Mouse (Mus musculus): ENCODE results near the gene Olfr689. TPM values are rescaled to one million over a fixed set of nuclear protein-coding genes. Genes with fewer than 3 reads are reported as not detected.
A peak's percentile ranks its signal among the peaks of the same experiment; 100 is the strongest.
"Not testable (repeated sequence)": the region's sequence is repeated elsewhere in the genome, so short reads cannot be mapped to it uniquely, and the experiment has no call there.

Gene Olfr689
- polyA plus RNA-seq, 1 experiment from 2014 or later, result not detected

DNA sequence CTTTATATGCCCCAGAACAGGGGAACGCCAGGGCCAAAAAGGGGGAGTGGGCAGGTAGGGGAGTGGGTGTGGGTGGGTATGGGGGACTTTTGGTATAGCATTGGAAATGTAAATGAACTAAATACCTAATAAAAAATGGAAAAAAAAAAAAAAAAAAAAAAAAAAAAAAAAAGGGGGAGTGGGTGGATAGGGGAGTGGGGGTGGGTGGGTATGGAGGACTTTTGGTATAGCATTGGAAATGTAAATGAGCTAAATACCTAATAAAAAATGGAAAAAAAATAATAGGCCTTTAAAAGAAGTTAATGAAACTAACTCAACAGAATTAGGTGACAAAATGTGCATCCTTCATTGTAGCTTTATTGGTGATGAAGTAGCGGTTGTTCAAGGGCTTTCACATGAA lies 45.5 kb downstream of the Olfr689 start:
- peak; percentile 78; the same call in 1 of the 2 replicates for ATAC-seq (replicated peaks; ENCODE audit: low FRiP score)
- H3K4me3 ChIP-seq (ENCODE audit: low read depth, low read length); H3K9me3 ChIP-seq (ENCODE audit: control insufficient read depth, low read length); H3K4me2 ChIP-seq (ENCODE audit: low read depth, low read length, severe bottlenecking); DNase-seq (ENCODE audit: low spot score); H3K27ac ChIP-seq (ENCODE audit: low read depth, low read length); H3K27me3 ChIP-seq (ENCODE audit: control insufficient read depth, insufficient read depth, low read length); H3K4me1 ChIP-seq (replicated peaks; ENCODE audit: control insufficient read depth, insufficient read depth, low read length); H3K9ac ChIP-seq (ENCODE audit: low read length); H3K36me3 ChIP-seq (ENCODE audit: control insufficient read depth, insufficient read depth, low read length): not testable (repeated sequence)
- WGBS, result 97% methylated on average over 1 of the region's 2 CpGs

DNA sequence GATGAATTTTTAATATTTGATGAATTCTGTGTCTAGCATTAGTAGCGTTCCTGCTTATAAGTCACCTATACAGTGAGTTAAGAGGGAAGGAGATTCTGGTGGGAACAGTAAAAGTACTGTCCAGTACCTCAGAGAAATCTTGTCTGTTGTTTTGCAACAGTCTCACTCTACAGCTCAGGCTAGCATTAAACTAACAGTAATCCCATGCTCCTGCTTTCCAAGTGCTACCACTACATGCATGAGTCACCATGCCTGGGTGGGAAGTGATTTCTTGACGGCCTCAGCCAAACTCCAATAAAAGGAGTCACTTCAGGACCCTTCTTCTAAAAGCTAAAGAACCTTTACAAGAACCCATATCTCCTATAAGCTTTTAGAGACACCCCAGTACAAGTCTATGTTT lies 50.7 kb downstream of the Olfr689 start:
- WGBS, result 89% methylated on average over 2 of the region's 2 CpGs
- Histone ChIP-seq H3K4me3 (ENCODE audit: low read depth, low read length) (no peak overlapping the region), H3K36me3 (ENCODE audit: control insufficient read depth, insufficient read depth, low read length) (no peaks in the 10 kb centered on the region), H3K4me1 (replicated peaks; ENCODE audit: control insufficient read depth, insufficient read depth, low read length) (no peaks in the 10 kb centered on the region), H3K9me3 (ENCODE audit: control insufficient read depth, low read length) (no peaks in the 10 kb centered on the region), H3K27me3 (ENCODE audit: control insufficient read depth, insufficient read depth, low read length) (no peaks in the 10 kb centered on the region), H3K27ac (ENCODE audit: low read depth, low read length) (no peak overlapping the region), H3K4me2 (ENCODE audit: low read depth, low read length, severe bottlenecking) (no peak overlapping the region), H3K9ac (ENCODE audit: low read length) (no peak overlapping the region)
- no peak for ATAC-seq (replicated peaks; ENCODE audit: low FRiP score)
- DNase-seq (ENCODE audit: low spot score), result no peak

DNA sequence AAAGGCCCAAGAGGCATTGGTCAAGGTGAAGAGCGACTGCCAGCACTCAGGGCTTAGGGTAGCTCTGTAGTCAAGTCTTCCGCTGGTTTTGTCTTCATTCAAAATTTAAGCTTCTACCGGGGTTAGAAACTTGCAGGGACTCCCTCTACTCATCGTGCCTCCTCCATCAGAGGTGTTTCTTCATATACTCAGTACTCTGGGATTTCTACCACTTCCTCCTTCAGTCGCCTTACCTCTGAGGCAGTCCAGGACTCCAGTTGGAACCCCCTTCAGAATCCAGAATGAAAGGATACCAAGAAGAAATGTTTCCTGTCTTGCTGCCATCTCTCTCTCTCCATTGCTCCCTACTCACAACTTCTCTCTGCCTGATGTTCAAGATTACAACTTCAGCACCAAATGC lies 56.3 kb downstream of the Olfr689 start:
- DNase-seq (ENCODE audit: low spot score) (no peak), ATAC-seq (replicated peaks; ENCODE audit: low FRiP score) (no peak)
- Histone ChIP-seq H3K4me3 (ENCODE audit: low read depth, low read length) (no peak overlapping the region), H3K4me2 (ENCODE audit: low read depth, low read length, severe bottlenecking) (no peak overlapping the region), H3K9ac (ENCODE audit: low read length) (no peak overlapping the region), H3K27me3 (ENCODE audit: control insufficient read depth, insufficient read depth, low read length) (no peaks in the 10 kb centered on the region), H3K4me1 (replicated peaks; ENCODE audit: control insufficient read depth, insufficient read depth, low read length) (no peaks in the 10 kb centered on the region), H3K36me3 (ENCODE audit: control insufficient read depth, insufficient read depth, low read length) (no peaks in the 10 kb centered on the region), H3K9me3 (ENCODE audit: control insufficient read depth, low read length) (no peaks in the 10 kb centered on the region), H3K27ac (ENCODE audit: low read depth, low read length) (no peak overlapping the region)
- WGBS, result 87% methylated on average over 5 of the region's 5 CpGs

DNA sequence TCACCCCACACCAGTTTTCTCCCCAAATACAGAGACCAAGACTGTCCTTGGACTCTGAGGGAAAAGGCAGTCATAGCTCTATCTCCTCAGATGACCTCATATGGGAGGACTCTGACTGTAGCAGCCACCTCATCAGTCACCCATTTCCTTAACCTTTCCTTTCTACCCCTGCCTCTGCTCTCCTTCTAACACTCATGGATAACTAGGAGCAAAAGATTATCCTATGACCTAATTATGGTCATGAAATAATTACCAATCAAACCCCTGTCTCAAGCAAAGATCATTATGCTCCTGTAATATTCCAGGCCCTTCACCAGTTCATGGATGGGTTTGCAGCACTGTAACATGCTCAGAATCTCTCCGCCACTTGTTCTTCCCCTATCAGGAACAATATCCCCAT lies 57.0 kb downstream of the Olfr689 start, which contains the start of gene Olfr692:
Olfr692 (plus strand) TSS at position 301 of the 400 bp plus-strand sequence.
- Histone ChIP-seq H3K4me2 (ENCODE audit: low read depth, low read length, severe bottlenecking) (no peak within 1 kb of the TSS), H3K9ac (ENCODE audit: low read length) (no peak within 1 kb of the TSS), H3K36me3 (ENCODE audit: control insufficient read depth, insufficient read depth, low read length) (no peaks in the 10 kb centered on the region), H3K27me3 (ENCODE audit: control insufficient read depth, insufficient read depth, low read length) (no peaks in the 10 kb centered on the region), H3K27ac (ENCODE audit: low read depth, low read length) (no peak within 1 kb of the TSS), H3K4me3 (ENCODE audit: low read depth, low read length) (no peak within 1 kb of the TSS), H3K9me3 (ENCODE audit: control insufficient read depth, low read length) (no peaks in the 10 kb centered on the region), H3K4me1 (replicated peaks; ENCODE audit: control insufficient read depth, insufficient read depth, low read length) (no peaks in the 10 kb centered on the region)
- ATAC-seq (replicated peaks; ENCODE audit: low FRiP score) (no peak), DNase-seq (ENCODE audit: low spot score) (no peak)
- 96% methylated on average over 1 of the region's 1 CpGs for WGBS

DNA sequence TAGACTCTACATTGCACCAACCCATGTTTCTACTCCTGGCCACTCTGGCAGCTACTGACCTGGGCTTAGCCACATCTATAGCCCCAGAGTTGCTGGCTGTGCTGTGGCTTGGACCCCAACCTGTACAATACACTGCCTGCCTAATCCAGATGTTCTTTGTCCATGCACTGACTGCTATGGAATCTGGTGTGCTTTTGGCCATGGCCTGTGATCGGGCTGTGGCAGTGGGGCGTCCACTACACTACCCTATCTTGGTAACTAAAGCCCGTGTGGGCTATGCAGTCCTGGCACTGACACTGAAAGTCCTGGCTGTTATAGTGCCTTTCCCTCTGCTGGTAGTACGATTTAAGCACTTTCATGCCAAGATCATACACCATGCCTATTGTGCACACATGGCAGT lies 57.6 kb downstream of the Olfr689 start:
- Histone ChIP-seq H3K36me3 (ENCODE audit: control insufficient read depth, insufficient read depth, low read length) (no peaks in the 10 kb centered on the region), H3K27me3 (ENCODE audit: control insufficient read depth, insufficient read depth, low read length) (no peaks in the 10 kb centered on the region), H3K4me2 (ENCODE audit: low read depth, low read length, severe bottlenecking) (no peak overlapping the region), H3K9me3 (ENCODE audit: control insufficient read depth, low read length) (no peaks in the 10 kb centered on the region), H3K4me3 (ENCODE audit: low read depth, low read length) (no peak overlapping the region), H3K4me1 (replicated peaks; ENCODE audit: control insufficient read depth, insufficient read depth, low read length) (no peaks in the 10 kb centered on the region), H3K27ac (ENCODE audit: low read depth, low read length) (no peak overlapping the region), H3K9ac (ENCODE audit: low read length) (no peak overlapping the region)
- ATAC-seq (replicated peaks; ENCODE audit: low FRiP score) (no peak), DNase-seq (ENCODE audit: low spot score) (no peak)
- 96% methylated on average over 4 of the region's 4 CpGs for WGBS

Other genes starting within 250 kb of the Olfr689 start
- gene Olfr678, start 246.7 kb upstream of the Olfr689 start, polyA plus RNA-seq (2014; fragmentation: Nextera tagmentation; extraction: Ambion mirVana), result not detected in 2 replicates
- gene Olfr679, start 230.0 kb upstream of the Olfr689 start, polyA plus RNA-seq (2014; fragmentation: Nextera tagmentation; extraction: Ambion mirVana), result not detected in 2 replicates
- not detected in 2 replicates for gene Olfr680-ps1, start 218.3 kb upstream of the Olfr689 start, polyA plus RNA-seq (2014; fragmentation: Nextera tagmentation; extraction: Ambion mirVana)
- gene Olfr681, start 194.3 kb upstream of the Olfr689 start, polyA plus RNA-seq (2014; fragmentation: Nextera tagmentation; extraction: Ambion mirVana), result not detected in 2 replicates
- gene Olfr683, start 164.2 kb upstream of the Olfr689 start, polyA plus RNA-seq (2014; fragmentation: Nextera tagmentation; extraction: Ambion mirVana), result not detected in 2 replicates
- gene Olfr684, start 147.5 kb upstream of the Olfr689 start, polyA plus RNA-seq (2014; fragmentation: Nextera tagmentation; extraction: Ambion mirVana), result not detected in 2 replicates
- gene Olfr685, start 125.2 kb upstream of the Olfr689 start, polyA plus RNA-seq (2014; fragmentation: Nextera tagmentation; extraction: Ambion mirVana), result not detected in 2 replicates
- not detected in 2 replicates for gene Olfr686, start 103.7 kb upstream of the Olfr689 start, polyA plus RNA-seq (2014; fragmentation: Nextera tagmentation; extraction: Ambion mirVana)
- not detected in 2 replicates for gene Olfr688, start 23.1 kb upstream of the Olfr689 start, polyA plus RNA-seq (2014; fragmentation: Nextera tagmentation; extraction: Ambion mirVana)
- not detected in 2 replicates for gene Olfr690, start 22.9 kb downstream of the Olfr689 start, polyA plus RNA-seq (2014; fragmentation: Nextera tagmentation; extraction: Ambion mirVana)
- 0.12 and 0.39 TPM in 2 replicates for gene Olfr691, start 31.1 kb downstream of the Olfr689 start, polyA plus RNA-seq (2014; fragmentation: Nextera tagmentation; extraction: Ambion mirVana)
- not detected in 2 replicates for gene Olfr692, start 57.1 kb downstream of the Olfr689 start, polyA plus RNA-seq (2014; fragmentation: Nextera tagmentation; extraction: Ambion mirVana)
- not detected in 2 replicates for gene Gm5901, start 63.9 kb downstream of the Olfr689 start, polyA plus RNA-seq (2014; fragmentation: Nextera tagmentation; extraction: Ambion mirVana)
- 45.0 and 47.4 TPM in 2 replicates for gene Fam160a2, start 88.9 kb downstream of the Olfr689 start, polyA plus RNA-seq (2014; fragmentation: Nextera tagmentation; extraction: Ambion mirVana)
- gene Cnga4, start 93.4 kb downstream of the Olfr689 start, polyA plus RNA-seq (2014; fragmentation: Nextera tagmentation; extraction: Ambion mirVana), result 0.15 TPM in 1 of 2 replicates, not detected in the other
- gene Cckbr, start 114.6 kb downstream of the Olfr689 start, polyA plus RNA-seq (2014; fragmentation: Nextera tagmentation; extraction: Ambion mirVana), result 0.13 and 0.51 TPM in 2 replicates
- gene Cavin3, start 171.1 kb downstream of the Olfr689 start, polyA plus RNA-seq (2014; fragmentation: Nextera tagmentation; extraction: Ambion mirVana), result 21.1 and 26.4 TPM in 2 replicates
- gene Smpd1, start 243.2 kb downstream of the Olfr689 start, polyA plus RNA-seq (2014; fragmentation: Nextera tagmentation; extraction: Ambion mirVana), result 35.1 and 42.1 TPM in 2 replicates